Mouse (Mus musculus) heart, postnatal 25 days (tissue): Measurements from ENCODE around the gene Gab3. TPM values are rescaled to one million over a fixed set of nuclear protein-coding genes. Genes with fewer than 3 reads are reported as not detected.
"Not testable (repeated sequence)": the region's sequence is repeated elsewhere in the genome, so short reads cannot be mapped to it uniquely, and the experiment has no call there.

Experiments used
- DNase-seq: peaks from one replicate; pipeline ENCODE4 v3.0.0; 2022; ENCODE audit warnings: low spot score
- intact Hi-C: fragments of 180-260 bp; cut with DNase I; formaldehyde crosslinking; loops from one replicate; pipeline ENCODE4 v1.15.1; 2025
- total RNA-seq, 2 experiments: library from RNA; stranded (reverse); gene quantifications; 2 replicates each; pipeline ENCODE4 v1.2.3; 2021

Gene Gab3
- total RNA-seq, 2 experiments from 2014 or later: 1.2 to 1.5 TPM

DNA sequence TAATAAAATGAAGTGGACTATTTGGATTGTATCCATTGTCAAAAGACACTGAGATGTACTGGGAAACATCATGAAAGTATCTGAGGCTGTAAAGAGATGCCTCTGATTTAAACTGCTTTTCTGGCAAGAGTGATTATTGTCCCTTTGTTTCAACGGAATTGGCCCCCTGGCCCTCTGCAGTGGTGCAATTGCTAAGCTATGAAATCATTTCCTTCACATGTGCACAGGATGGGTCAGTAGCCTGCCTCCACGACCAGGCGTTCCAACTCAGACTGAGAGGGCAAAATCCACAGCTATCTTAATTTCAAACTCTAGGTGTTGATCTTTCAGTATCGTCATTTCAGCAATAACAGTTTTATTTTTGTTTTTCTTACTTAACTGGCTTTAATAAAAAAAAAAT is 40.7 kb downstream of the Gab3 start:
- intact Hi-C loops: no loop called here
- no peak for DNase-seq

- intact Hi-C loops: no loop called here
- DNase-seq: no peak
Observed at GRCm38 (mm10) chrX:75036626-75037025, 48.6 kb downstream of the Gab3 start.

DNA sequence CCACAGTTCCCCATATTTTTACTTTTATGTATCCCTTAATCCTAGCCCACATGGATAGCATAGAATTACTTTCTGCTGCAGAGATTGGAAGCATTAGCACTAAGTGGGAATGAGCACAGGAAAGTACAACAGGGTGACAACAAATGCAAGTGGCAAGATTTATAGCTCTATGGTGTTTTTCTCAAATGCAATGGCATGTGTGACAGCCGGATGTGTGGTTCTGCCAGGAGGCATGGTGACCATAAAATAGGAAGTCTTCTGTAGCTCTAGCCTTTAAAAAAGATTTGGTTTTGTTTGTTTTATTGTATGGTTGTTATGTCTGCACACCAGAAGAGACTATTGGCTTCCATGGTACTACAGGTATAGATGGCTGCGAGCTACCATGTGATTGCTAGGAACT is 50.1 kb downstream of the Gab3 start:
- no peak for DNase-seq
- intact Hi-C loops: no loop called here

DNA sequence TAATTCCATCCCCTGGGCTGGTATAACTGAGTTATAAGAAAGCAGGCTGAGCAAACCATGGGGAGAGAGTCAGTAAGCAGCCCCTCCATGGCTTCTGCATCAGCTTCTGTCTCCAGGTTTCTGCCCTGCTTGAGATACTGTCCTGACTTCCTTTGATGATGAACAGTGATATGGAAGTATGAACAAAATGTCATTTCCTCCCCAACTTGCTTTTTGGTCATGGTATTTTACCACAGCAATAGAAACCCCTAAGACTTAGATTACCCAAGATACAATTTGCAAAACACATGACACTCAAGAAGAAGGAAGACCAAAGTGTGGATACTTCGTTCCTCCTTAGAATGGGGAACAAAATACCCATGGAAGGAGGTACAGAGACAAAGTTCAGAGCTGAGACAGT is 51.2 kb downstream of the Gab3 start:
- intact Hi-C loops: not testable (repeated sequence)

DNA sequence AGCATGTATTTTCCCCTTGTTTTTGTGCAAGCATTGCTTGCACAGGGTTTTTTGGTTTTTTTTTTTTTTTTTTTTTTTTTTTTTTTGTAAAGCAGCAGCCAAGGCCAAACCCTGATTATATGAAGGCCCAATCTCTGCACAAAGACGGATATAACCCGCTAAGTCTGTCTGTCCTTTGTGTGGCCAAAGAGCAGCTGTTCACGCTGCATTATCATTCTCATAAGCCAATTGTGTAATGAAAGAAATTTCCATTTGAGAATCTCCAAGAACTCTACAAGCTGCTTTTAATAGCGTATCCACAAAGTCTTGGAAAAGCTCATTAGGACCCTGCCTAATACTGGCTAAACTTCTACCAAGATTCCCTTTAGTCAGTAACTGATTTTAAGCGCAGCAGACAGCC is 101.5 kb downstream of the Gab3 start:
- intact Hi-C loops: no loop called here
- DNase-seq: no peak

More for the DNA sequence above, 51.2 kb downstream of the Gab3 start:
- DNase-seq: not testable (repeated sequence)

- not testable (repeated sequence) for DNase-seq
- intact Hi-C loops: loop anchor here (10.0 kb wide), 1 partner anchor 188 kb away; no protein-coding TSS in a partner anchor
Observed at GRCm38 (mm10) chrX:74962899-74963298, 122.4 kb downstream of the Gab3 start.

DNA sequence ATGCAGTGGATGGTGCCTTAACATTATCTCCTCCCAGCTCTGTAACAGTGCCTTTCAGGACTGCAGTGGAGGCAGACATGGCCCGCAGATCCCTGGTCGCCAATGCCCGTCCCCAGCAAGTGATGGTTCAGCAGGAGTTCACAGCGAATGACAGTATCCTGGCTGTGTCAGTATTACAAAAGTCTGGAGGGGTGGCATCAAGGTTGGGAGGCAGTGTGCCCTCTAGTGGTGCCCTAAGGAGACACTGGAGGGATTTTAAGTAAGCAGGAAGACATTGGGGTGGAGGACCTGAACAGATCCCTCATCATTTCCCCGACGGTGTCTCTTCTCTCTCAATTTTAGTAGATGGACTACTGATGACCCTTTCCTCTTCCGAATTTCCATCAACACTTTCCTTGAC is 126.1 kb downstream of the Gab3 start:
- intact Hi-C loops, DNase-seq: not testable (repeated sequence)

Other genes with a start within 250 kb of the Gab3 start
- gene Gm5936, start 248.3 kb downstream of the Gab3 start, total RNA-seq: under 1 TPM; 0.13 to 0.28 TPM
- 10 to 100 TPM; 19.1 to 25.0 TPM for gene Dkc1, start 10.4 kb upstream of the Gab3 start, total RNA-seq
- gene Mpp1, start 45.6 kb upstream of the Gab3 start, total RNA-seq: 10 to 100 TPM; 12.9 to 14.7 TPM
- not detected for gene Smim9, start 78.3 kb upstream of the Gab3 start, total RNA-seq